Mouse (Mus musculus) adrenal gland, adult 8-10 months (tissue): Measurements from ENCODE around the gene Defa35. TPM values are rescaled to one million over a fixed set of nuclear protein-coding genes. Genes with fewer than 3 reads are reported as not detected.
"Not testable (repeated sequence)": the region's sequence is repeated elsewhere in the genome, so short reads cannot be mapped to it uniquely, and the experiment has no call there.

Source experiments
- DNase-seq: peaks from one replicate; pipeline ENCODE4 v3.0.0; 2022
- total RNA-seq, 4 experiments: library from RNA; stranded (reverse); gene quantifications; 2 replicates each; pipeline ENCODE4 v1.2.4; 2022

Gene Defa35
- total RNA-seq = not detected

- not testable (repeated sequence) for DNase-seq
These were observed at the start of gene Defa35 for GRCm38 (mm10) chr8:21064738-21065137. Gene Defa35, plus strand, starts transcription at chr8:21065038.

GRCm38 (mm10) chr8:21025245-21025644 is 39.6 kb upstream of the Defa35 start, which contains the start of gene Defa21:
Gene Defa21, plus strand, starts transcription at chr8:21025545.
- not testable (repeated sequence) for DNase-seq

DNA sequence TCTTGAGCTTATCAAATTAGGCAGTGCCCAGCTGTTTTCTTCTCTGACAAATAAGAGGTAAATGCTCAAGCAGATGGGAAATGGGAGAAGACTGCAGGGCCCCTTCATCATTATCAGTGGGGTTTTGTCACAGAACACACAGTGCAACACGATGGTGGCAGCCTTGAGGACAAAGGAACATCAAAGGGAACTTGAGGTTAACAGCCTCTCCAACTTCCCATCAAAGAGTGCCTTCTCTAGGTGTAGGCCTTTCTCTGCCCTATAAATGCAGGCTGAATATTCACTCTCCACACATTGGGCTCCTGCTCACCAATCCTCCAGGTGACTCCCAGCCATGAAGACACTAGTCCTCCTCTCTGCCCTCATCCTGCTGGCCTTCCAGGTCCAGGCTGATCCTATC is 10.1 kb upstream of the Defa35 start, which contains the start of gene Defa23:
Gene Defa23 (plus strand): TSS at position 301 of the 400 bp plus-strand sequence.
- DNase-seq = not testable (repeated sequence)

DNA sequence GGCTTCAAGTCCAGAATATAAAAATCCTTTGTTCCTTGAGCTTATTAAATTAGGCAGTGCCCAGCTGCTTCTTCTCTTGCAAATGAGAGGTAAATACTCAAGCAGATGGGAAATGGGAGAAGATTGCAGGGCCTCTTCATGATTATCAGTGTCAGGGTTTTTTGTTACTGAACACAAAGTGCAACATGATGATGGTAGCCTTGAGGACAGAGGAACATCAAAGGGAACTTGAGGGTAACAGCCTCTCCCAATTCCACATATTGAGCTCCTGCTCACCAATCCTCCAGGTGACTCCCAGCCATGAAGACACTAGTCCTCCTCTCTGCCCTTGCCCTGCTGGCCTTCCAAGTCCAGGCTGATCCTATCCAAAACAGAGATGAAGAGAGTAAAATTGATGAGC is 19.3 kb downstream of the Defa35 start, which contains the start of gene Defa25:
Gene Defa25 (plus strand): TSS at position 301 of the 400 bp plus-strand sequence.
- DNase-seq = not testable (repeated sequence)

- peak; percentile 0 for DNase-seq
These were observed 28.3 kb downstream of the Defa35 start for GRCm38 (mm10) chr8:21093106-21093505.

- DNase-seq = not testable (repeated sequence)
These were observed 31.1 kb downstream of the Defa35 start, which contains the start of gene Gm14851 for GRCm38 (mm10) chr8:21095950-21096349. Gene Gm14851, minus strand, starts transcription at chr8:21096050.

Other genes with a start within 250 kb of the Defa35 start
- not detected for gene Defb33, start 172.4 kb upstream of the Defa35 start, total RNA-seq
- not detected for gene Gm15056, start 162.4 kb upstream of the Defa35 start, total RNA-seq
- not detected for gene Gm6040, start 143.0 kb upstream of the Defa35 start, total RNA-seq
- gene AY761185, start 120.3 kb upstream of the Defa35 start, total RNA-seq = not detected
- gene Defa21, start 39.5 kb upstream of the Defa35 start, total RNA-seq = not detected
- not detected for gene Defa23, start 10.0 kb upstream of the Defa35 start, total RNA-seq
- not detected for gene Defa25, start 19.4 kb downstream of the Defa35 start, total RNA-seq
- gene Gm14851, start 31.0 kb downstream of the Defa35 start, total RNA-seq = not detected
- gene Defa30, start 69.6 kb downstream of the Defa35 start, total RNA-seq = not detected
- gene Defa22, start 97.2 kb downstream of the Defa35 start, total RNA-seq = not detected
- not detected for gene Defa31, start 126.6 kb downstream of the Defa35 start, total RNA-seq
- not detected for gene Gm15293, start 136.5 kb downstream of the Defa35 start, total RNA-seq
- not detected for gene Gm15292, start 184.7 kb downstream of the Defa35 start, total RNA-seq